Mouse (Mus musculus): ENCODE measurements around the gene Lrrc74b. TPM values are rescaled to one million over a fixed set of nuclear protein-coding genes. Genes with fewer than 3 reads are reported as not detected.

The Lrrc74b gene
- polyA plus RNA-seq, 1 experiment, result not detected

DNA sequence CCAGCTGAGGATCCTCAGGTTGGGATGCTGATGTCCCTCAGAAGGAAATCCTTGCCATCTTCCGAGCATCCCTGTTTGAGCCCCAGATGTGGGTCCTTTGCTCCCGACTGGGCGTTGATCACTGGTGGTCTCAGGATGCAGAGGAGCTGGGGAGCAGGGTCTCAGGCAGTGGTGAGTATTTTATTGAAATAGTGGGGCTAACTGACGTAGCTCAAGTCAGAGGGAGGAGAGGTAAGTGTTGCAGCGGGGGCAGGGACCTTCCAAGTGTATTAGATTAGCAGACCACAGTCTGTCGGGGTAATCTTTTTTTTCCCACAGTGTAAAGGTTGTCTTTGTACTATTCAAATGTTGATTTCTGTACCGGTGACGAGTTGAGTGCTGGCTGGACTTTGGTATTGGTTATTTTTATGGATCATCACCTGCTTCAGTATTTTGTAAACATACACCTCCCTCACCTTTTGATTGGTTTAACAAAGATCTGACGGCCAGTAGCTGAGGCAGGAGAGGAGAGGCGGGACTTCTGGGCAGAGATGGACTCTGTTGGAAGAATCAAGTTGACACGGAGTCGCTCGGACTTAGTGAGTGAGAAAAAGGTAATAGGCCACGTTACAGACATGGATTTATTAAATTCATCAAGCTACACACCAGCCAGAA is 28.2 kb downstream of the Lrrc74b start:
- Histone ChIP-seq H3K27ac (ENCODE audit: control insufficient read depth, insufficient read depth, low read depth, low read length, poor library complexity) (no peak overlapping the region), H3K4me3 (replicated peaks; ENCODE audit: control insufficient read depth, low read depth, low read length) (no peak overlapping the region), H3K4me1 (ENCODE audit: control insufficient read depth, insufficient read depth, low read length) (peaks cover 2% of the 10 kb centered on the region; the same call in 1 of the 2 replicates)
- TF ChIP-seq POLR2A (IDR thresholded peaks at IDR 0.05; ENCODE audit: borderline replicate concordance, control insufficient read depth, low read depth, low read length) (no peak), CTCF (IDR thresholded peaks at IDR 0.05; ENCODE audit: control insufficient read depth, insufficient read depth, low read length) (no peak)
- WGBS, result 75% methylated on average over 14 of the region's 14 CpGs

DNA sequence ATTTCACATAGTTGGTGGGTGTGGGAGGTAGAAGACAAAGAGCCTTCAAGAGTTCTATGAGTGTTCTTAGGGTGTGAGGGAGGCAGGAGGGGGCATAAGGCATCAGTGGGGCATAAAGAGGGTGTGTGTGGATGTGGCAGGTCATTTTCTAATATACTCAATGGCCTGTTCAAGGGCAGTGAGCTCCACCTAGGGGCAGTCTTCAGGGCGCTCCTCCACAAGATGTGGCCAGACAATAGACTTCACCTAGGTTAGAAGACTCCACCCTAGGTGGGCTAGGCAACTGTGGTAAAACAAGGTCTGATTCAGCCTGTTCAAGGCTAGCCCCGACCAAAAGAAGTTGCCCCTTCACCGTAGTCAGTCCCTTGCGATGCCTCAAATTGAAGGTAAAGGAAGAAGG is 28.8 kb downstream of the Lrrc74b start:
- H3K27ac ChIP-seq (ENCODE audit: control insufficient read depth, insufficient read depth, low read depth, low read length, poor library complexity), result no peak overlapping the region
- H3K4me3 ChIP-seq (replicated peaks; ENCODE audit: control insufficient read depth, low read depth, low read length), result no peak overlapping the region
- H3K4me1 ChIP-seq (ENCODE audit: control insufficient read depth, insufficient read depth, low read length), result peaks cover 2% of the 10 kb centered on the region; the same call in 1 of the 2 replicates
- 63% methylated on average over 4 of the region's 4 CpGs for WGBS
- TF ChIP-seq CTCF (IDR thresholded peaks at IDR 0.05; ENCODE audit: control insufficient read depth, insufficient read depth, low read length) (peak; percentile 47; the same call in 1 of the 2 replicates), POLR2A (IDR thresholded peaks at IDR 0.05; ENCODE audit: borderline replicate concordance, control insufficient read depth, low read depth, low read length) (no peak)

DNA sequence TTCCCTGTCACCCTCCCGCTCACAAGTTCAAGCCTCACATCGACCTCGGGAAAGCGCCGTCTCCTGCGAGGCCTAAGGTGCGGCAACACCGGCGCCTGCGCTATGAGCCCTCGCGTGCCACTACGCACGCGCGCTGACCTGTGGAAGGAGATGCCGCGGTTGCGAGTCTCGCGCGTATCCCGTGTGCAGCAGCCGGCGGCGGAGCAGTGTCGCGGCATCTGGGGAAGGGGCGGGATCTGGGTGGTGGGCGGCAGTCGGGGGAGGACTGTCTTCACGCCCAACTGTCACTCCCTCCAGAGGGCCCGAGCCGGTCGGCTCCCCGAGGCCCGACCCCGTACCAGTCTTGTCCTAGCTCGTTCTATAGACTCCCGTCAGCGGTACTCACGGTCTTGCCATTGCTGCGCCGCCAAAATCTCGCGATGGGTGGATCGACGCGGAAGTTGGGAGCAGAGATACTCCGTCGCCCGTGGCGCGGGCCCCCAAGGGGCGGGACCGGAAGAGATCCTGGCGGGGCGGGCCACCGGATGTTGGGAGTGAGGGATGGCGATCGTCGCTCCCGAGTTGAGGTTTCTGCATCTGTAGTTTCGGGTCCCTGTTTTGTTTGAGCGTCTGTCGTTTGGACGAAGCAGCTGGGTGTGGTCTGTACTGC is 30.3 kb downstream of the Lrrc74b start, which contains the start of gene Thap7:
Gene Thap7, minus strand, starts transcription at position 497 of the 649 bp plus-strand sequence.
- peak within 1 kb of the TSS; percentile 93 for H3K27ac ChIP-seq (ENCODE audit: control insufficient read depth, insufficient read depth, low read depth, low read length, poor library complexity)
- H3K4me1 ChIP-seq (ENCODE audit: control insufficient read depth, insufficient read depth, low read length), result peaks cover 2% of the 10 kb centered on the region; the same call in 1 of the 2 replicates
- under 1% methylated on average over 67 of the region's 67 CpGs for WGBS
- no peak for TF ChIP-seq CTCF (IDR thresholded peaks at IDR 0.05; ENCODE audit: control insufficient read depth, insufficient read depth, low read length)
- TF ChIP-seq POLR2A (IDR thresholded peaks at IDR 0.05; ENCODE audit: borderline replicate concordance, control insufficient read depth, low read depth, low read length), result peak; percentile 78
- peak within 1 kb of the TSS; percentile 96 for H3K4me3 ChIP-seq (replicated peaks; ENCODE audit: control insufficient read depth, low read depth, low read length)

DNA sequence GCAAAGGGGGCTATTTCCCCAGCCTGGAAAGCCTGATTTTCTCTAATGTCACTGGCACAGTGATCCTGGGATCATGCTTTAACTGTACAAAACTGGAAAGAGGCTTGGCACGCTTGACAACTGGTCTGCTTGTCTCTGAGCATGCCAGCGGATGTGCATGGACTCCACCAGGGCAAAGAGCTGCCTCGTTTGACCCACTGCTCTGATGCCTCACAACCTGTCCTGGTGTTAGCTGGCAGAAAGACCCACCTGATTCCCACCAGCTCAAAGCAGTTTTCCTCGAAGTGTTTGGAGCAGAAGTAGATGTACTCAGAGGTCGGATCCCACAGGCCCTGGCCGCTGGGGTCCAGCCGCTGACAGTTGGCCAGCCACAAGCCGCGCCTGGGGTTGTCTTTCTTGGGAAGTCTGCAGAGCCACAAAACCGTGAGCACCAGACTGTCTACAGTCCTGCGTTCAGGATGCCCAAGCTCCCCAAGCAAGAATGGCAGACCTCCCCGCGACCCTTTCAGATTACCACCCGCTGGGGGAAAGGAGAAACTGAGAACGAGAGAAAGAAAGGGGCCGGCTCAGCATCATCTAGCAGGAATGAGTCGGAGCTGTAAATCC is 31.0 kb downstream of the Lrrc74b start:
- 8% methylated on average over 17 of the region's 17 CpGs for WGBS
- TF ChIP-seq POLR2A (IDR thresholded peaks at IDR 0.05; ENCODE audit: borderline replicate concordance, control insufficient read depth, low read depth, low read length), result no peak
- no peak for TF ChIP-seq CTCF (IDR thresholded peaks at IDR 0.05; ENCODE audit: control insufficient read depth, insufficient read depth, low read length)
- H3K4me1 ChIP-seq (ENCODE audit: control insufficient read depth, insufficient read depth, low read length), result peaks cover 2% of the 10 kb centered on the region; the same call in 1 of the 2 replicates
- peak overlapping the region; percentile 96 for H3K4me3 ChIP-seq (replicated peaks; ENCODE audit: control insufficient read depth, low read depth, low read length)
- H3K27ac ChIP-seq (ENCODE audit: control insufficient read depth, insufficient read depth, low read depth, low read length, poor library complexity), result peak overlapping the region; percentile 93

DNA sequence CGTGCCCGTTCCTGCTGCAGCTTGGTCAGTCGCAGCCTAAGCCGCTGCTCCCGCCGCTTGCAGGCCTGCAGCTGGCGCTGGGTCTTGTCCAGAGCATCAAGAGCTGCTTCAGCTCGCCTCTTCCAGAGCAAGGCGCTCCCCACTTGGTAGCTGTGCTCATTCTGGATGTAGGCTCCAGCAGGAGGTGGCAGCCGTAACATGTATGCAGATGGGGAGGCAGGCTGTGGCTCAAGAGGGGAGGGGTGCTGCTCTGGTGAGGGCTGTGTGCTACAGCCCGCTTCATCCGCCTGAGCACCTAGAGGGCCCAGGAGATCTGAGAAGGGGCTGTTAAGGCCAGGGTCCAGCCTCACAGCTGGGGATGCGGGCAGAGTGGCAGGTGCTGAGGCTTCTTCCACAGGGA is 32.8 kb downstream of the Lrrc74b start:
- TF ChIP-seq POLR2A (IDR thresholded peaks at IDR 0.05; ENCODE audit: borderline replicate concordance, control insufficient read depth, low read depth, low read length) (no peak), CTCF (IDR thresholded peaks at IDR 0.05; ENCODE audit: control insufficient read depth, insufficient read depth, low read length) (no peak)
- 93% methylated on average over 13 of the region's 13 CpGs for WGBS

DNA sequence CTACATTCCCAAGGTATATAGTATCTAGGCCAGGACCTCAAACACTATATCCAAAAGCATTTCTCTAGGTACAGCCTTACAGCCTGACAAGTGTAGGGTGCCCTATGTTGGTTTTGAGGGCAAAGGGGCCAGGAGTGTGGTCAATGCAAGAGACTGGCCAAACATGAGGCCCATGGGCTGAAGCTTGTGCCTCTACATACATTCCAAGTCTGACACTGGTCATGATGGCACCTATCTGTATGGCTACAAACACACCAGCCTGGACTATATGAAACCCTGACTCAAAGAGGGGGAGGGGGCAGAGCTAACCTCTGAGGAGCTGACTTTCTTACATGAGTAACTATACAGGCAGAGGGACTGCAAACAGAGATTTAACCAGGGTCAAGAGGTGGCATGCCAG is 33.4 kb downstream of the Lrrc74b start:
- H3K27ac ChIP-seq (ENCODE audit: control insufficient read depth, insufficient read depth, low read depth, low read length, poor library complexity), result no peak overlapping the region
- no peak overlapping the region for H3K4me3 ChIP-seq (replicated peaks; ENCODE audit: control insufficient read depth, low read depth, low read length)
- TF ChIP-seq POLR2A (IDR thresholded peaks at IDR 0.05; ENCODE audit: borderline replicate concordance, control insufficient read depth, low read depth, low read length) (no peak), CTCF (IDR thresholded peaks at IDR 0.05; ENCODE audit: control insufficient read depth, insufficient read depth, low read length) (no peak)
- peaks cover 2% of the 10 kb centered on the region; the same call in 1 of the 2 replicates for H3K4me1 ChIP-seq (ENCODE audit: control insufficient read depth, insufficient read depth, low read length)

More for the DNA sequence above, 32.8 kb downstream of the Lrrc74b start:
- Histone ChIP-seq H3K4me3 (replicated peaks; ENCODE audit: control insufficient read depth, low read depth, low read length) (no peak overlapping the region), H3K27ac (ENCODE audit: control insufficient read depth, insufficient read depth, low read depth, low read length, poor library complexity) (no peak overlapping the region), H3K4me1 (ENCODE audit: control insufficient read depth, insufficient read depth, low read length) (peaks cover 2% of the 10 kb centered on the region; the same call in 1 of the 2 replicates)

DNA sequence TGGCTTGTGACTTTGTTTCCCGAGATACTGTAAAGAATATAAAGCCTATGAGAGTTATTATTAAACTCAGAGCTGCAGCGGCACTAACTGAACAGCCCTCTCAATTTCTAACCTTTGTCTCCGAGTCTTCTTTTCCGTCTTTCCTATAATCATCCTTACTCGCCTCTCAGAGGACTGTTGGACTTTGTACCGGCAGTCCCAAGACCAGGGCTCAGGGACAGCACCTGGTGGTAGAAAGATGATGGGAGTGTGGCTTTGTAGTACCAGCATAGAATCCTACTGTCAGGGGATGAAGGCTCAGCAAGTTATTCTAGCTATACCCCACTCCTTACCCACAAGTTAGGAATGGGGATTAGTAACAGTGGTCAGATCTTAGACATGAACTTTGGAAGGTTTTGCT is 34.8 kb downstream of the Lrrc74b start:
- TF ChIP-seq CTCF (IDR thresholded peaks at IDR 0.05; ENCODE audit: control insufficient read depth, insufficient read depth, low read length) (no peak), POLR2A (IDR thresholded peaks at IDR 0.05; ENCODE audit: borderline replicate concordance, control insufficient read depth, low read depth, low read length) (no peak)
- Histone ChIP-seq H3K27ac (ENCODE audit: control insufficient read depth, insufficient read depth, low read depth, low read length, poor library complexity) (no peak overlapping the region), H3K4me3 (replicated peaks; ENCODE audit: control insufficient read depth, low read depth, low read length) (no peak overlapping the region), H3K4me1 (ENCODE audit: control insufficient read depth, insufficient read depth, low read length) (peaks cover 2% of the 10 kb centered on the region; the same call in 1 of the 2 replicates)
- WGBS, result 85% methylated on average over 6 of the region's 6 CpGs

DNA sequence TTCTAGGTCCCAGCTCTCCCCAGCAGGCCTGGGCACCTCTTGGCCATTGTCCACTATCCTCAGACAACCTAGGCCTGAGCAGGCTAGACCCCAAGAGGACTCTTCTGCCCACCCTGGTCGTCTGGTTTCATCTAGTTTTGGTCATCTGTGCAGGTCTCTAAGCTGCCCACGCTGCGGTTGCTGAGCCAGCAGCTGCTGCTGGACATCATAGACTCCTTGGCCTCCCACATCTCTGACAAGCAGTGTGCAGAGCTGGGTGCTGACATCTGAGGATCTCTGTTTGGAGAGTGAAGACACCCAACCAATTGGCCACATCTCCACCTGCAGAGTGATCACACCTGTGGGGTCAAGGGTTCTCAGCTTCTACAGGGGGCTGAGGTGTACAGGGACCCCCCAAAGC is 35.5 kb downstream of the Lrrc74b start:
- peaks cover 2% of the 10 kb centered on the region; the same call in 1 of the 2 replicates for H3K4me1 ChIP-seq (ENCODE audit: control insufficient read depth, insufficient read depth, low read length)
- H3K27ac ChIP-seq (ENCODE audit: control insufficient read depth, insufficient read depth, low read depth, low read length, poor library complexity), result no peak overlapping the region
- no peak overlapping the region for H3K4me3 ChIP-seq (replicated peaks; ENCODE audit: control insufficient read depth, low read depth, low read length)
- no peak for TF ChIP-seq POLR2A (IDR thresholded peaks at IDR 0.05; ENCODE audit: borderline replicate concordance, control insufficient read depth, low read depth, low read length)
- TF ChIP-seq CTCF (IDR thresholded peaks at IDR 0.05; ENCODE audit: control insufficient read depth, insufficient read depth, low read length), result no peak
- WGBS, result 82% methylated on average over 3 of the region's 3 CpGs
